Mouse (Mus musculus): Measurements from ENCODE around the gene Rhox4f. TPM values are rescaled to one million over a fixed set of nuclear protein-coding genes. Genes with fewer than 3 reads are reported as not detected.

The Rhox4f gene
- total RNA-seq (2023), result not detected

GRCm38 (mm10) chrX:37607604-37608003 is at the start of gene Rhox4f:
TSS of gene Rhox4f (minus strand) at chrX:37607704.

GRCm38 (mm10) chrX:37651227-37651626 is 43.7 kb upstream of the Rhox4f start, which contains the start of gene Rhox4g:
TSS of gene Rhox4g (minus strand) at chrX:37651327.

GRCm38 (mm10) chrX:37643370-37643769 is 35.9 kb upstream of the Rhox4f start, which contains the start of gene Rhox2g:
TSS of gene Rhox2g (minus strand) at chrX:37643470.

GRCm38 (mm10) chrX:37628512-37628911 is 21.0 kb upstream of the Rhox4f start, which contains the start of gene Rhox3g:
TSS of gene Rhox3g (minus strand) at chrX:37628612.

GRCm38 (mm10) chrX:37580692-37581091 is 26.8 kb downstream of the Rhox4f start, which contains the start of gene Rhox3f:
TSS of gene Rhox3f (plus strand) at chrX:37580992.

GRCm38 (mm10) chrX:37571105-37571504 is 36.4 kb downstream of the Rhox4f start, which contains the start of gene Rhox2f:
TSS of gene Rhox2f (plus strand) at chrX:37571405.

GRCm38 (mm10) chrX:37557112-37557511 is 50.4 kb downstream of the Rhox4f start, which contains the start of gene Rhox4e:
TSS of gene Rhox4e (plus strand) at chrX:37557412.

Other genes with a start within 250 kb of the Rhox4f start
- not detected for gene Rhox3a2, start 227.7 kb downstream of the Rhox4f start, total RNA-seq (2023)
- not detected for gene Rhox4a2, start 216.9 kb downstream of the Rhox4f start, total RNA-seq (2023)
- not detected for gene Rhox2b, start 195.6 kb downstream of the Rhox4f start, total RNA-seq (2023)
- gene Rhox4b, start 175.2 kb downstream of the Rhox4f start, total RNA-seq (2023), result not detected
- gene Rhox2c, start 154.0 kb downstream of the Rhox4f start, total RNA-seq (2023), result not detected
- gene Rhox3c, start 149.1 kb downstream of the Rhox4f start, total RNA-seq (2023), result not detected
- gene Rhox4c, start 127.4 kb downstream of the Rhox4f start, total RNA-seq (2023), result not detected
- gene Rhox2d, start 114.3 kb downstream of the Rhox4f start, total RNA-seq (2023), result not detected
- not detected for gene Rhox4d, start 93.3 kb downstream of the Rhox4f start, total RNA-seq (2023)
- gene Rhox2e, start 77.3 kb downstream of the Rhox4f start, total RNA-seq (2023), result not detected
- gene Rhox3e, start 65.7 kb downstream of the Rhox4f start, total RNA-seq (2023), result not detected
- not detected for gene Rhox4e, start 50.3 kb downstream of the Rhox4f start, total RNA-seq (2023)
- not detected for gene Rhox2f, start 36.3 kb downstream of the Rhox4f start, total RNA-seq (2023)
- gene Rhox3f, start 26.7 kb downstream of the Rhox4f start, total RNA-seq (2023), result not detected
- gene Rhox3g, start 20.9 kb upstream of the Rhox4f start, total RNA-seq (2023), result not detected
- not detected for gene Rhox2g, start 35.8 kb upstream of the Rhox4f start, total RNA-seq (2023)
- not detected for gene Rhox4g, start 43.6 kb upstream of the Rhox4f start, total RNA-seq (2023)
- gene Rhox3h, start 61.1 kb upstream of the Rhox4f start, total RNA-seq (2023), result not detected
- gene Rhox2h, start 65.6 kb upstream of the Rhox4f start, total RNA-seq (2023), result not detected
- not detected for gene Rhox5, start 197.1 kb upstream of the Rhox4f start, total RNA-seq (2023)
- gene Rhox6, start 219.2 kb upstream of the Rhox4f start, total RNA-seq (2023), result not detected
- not detected for gene Rhox7a, start 224.0 kb upstream of the Rhox4f start, total RNA-seq (2023)

All from CD8-positive naive resting alpha-beta T cell, adult 57 days (primary cell).